Mouse (Mus musculus): ENCODE data around the gene Uxt.

- TF ChIP-seq CTCF (IDR thresholded peaks at IDR 0.05; ENCODE audit: low read depth) (peak; percentile 57), EP300 (IDR thresholded peaks at IDR 0.05; ENCODE audit: low read depth) (no peak)
Measured at GRCm38 (mm10) chrX:20961477-20962378, at the start of gene Uxt.
